Mouse (Mus musculus) hindbrain, embryonic 11.5 days (tissue): ENCODE results near the gene Usp50. TPM values are rescaled to one million over a fixed set of nuclear protein-coding genes. Genes with fewer than 3 reads are reported as not detected.

ENCODE experiments used
- ATAC-seq: fragments of 200-750 bp; cut with Nextera tagmentation; 2 replicates; pipeline ENCODE4 v1.8.0; 2017; ENCODE audit warnings: mild to moderate bottlenecking, moderate TSS enrichment, moderate library complexity; ENCODE audit not compliant: low FRiP score
- DNase-seq: peaks from one replicate; pipeline ENCODE4 v3.0.0-alpha.2; 2015; ENCODE audit warnings: low spot score
- H3K27ac ChIP-seq: fragments of 300-500 bp; sonication (generic); 2 replicates; pipeline ENCODE4 v1.5.1; 2014; ENCODE audit warnings: mild to moderate bottlenecking, low read depth, low read length
- H3K27me3 ChIP-seq: fragments of 300-500 bp; sonication (generic); 2 replicates; pipeline ENCODE4 v1.6.1; 2014; ENCODE audit warnings: mild to moderate bottlenecking, low read length, moderate library complexity, mixed read lengths; ENCODE audit not compliant: control insufficient read depth, insufficient read depth
- H3K36me3 ChIP-seq: fragments of 300-500 bp; sonication (generic); 2 replicates; pipeline ENCODE4 v1.6.1; 2014; ENCODE audit warnings: mild to moderate bottlenecking, low read length, moderate library complexity, mixed read lengths; ENCODE audit not compliant: control insufficient read depth, insufficient read depth
- H3K4me1 ChIP-seq: fragments of 300-500 bp; sonication (generic); replicated peaks from 2 replicates; pipeline ENCODE4 v1.6.1; 2014; ENCODE audit warnings: low read length, mixed read lengths; ENCODE audit not compliant: control insufficient read depth, insufficient read depth
- H3K4me2 ChIP-seq: fragments of 300-500 bp; sonication (generic); replicated peaks from 2 replicates; pipeline ENCODE4 v1.6.1; 2014; ENCODE audit warnings: mild to moderate bottlenecking, low read depth, low read length
- H3K4me3 ChIP-seq: fragments of 300-500 bp; sonication (generic); 2 replicates; pipeline ENCODE4 v1.5.1; 2014; ENCODE audit warnings: low read depth, low read length
- H3K9ac ChIP-seq: fragments of 300-500 bp; sonication (generic); 2 replicates; pipeline ENCODE4 v1.6.1; 2014; ENCODE audit warnings: low read depth, low read length
- H3K9me3 ChIP-seq: fragments of 300-500 bp; sonication (generic); 2 replicates; pipeline ENCODE4 v1.6.1; 2016; ENCODE audit warnings: low read length; ENCODE audit not compliant: control insufficient read depth
- WGBS: fragments of 180-500 bp; shearing (Covaris S2); extraction: QIAGEN DNeasy Blood & Tissue Kit; methylation state at CpG from one replicate; pipeline ENCODE4 v1.1.7; 2014; 5-methylcytosine and 5-hydroxymethylcytosine counted together
- polyA plus RNA-seq: library from polyadenylated mRNA; unstranded; fragments of >200 nt; fragmentation: Nextera tagmentation; extraction: Ambion mirVana; gene quantifications from 2 replicates; pipeline ENCODE4 v1.2.1, GENCODE M21; 2014

Usp50 gene
- polyA plus RNA-seq, 1 experiment from 2014 or later, result 2.6 TPM

DNA sequence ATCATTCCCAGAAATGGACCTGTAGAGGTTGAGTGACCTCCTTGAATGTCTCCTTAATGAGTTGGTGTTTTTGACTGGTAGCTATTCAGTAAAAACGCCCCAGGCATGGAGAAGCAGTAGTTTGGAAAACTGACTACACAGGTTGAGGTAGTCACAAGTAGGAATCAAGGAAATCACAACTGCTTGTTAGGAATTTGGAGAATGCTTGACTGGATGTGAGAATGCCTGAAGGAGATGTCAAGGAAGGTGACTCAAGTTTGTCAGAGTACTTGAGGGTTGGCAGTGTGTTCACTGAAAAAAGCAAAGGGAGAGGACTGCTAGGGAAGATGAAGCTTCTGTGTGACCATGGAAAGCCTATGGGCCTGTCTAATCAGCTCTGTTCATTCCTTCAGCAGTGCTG is 105.9 kb downstream of the Usp50 start:
- ATAC-seq (no peak), DNase-seq (no peak)
- no peaks in the 10 kb centered on the region; the same call in 1 of the 2 replicates for H3K4me1 ChIP-seq
- no peak overlapping the region for H3K27ac ChIP-seq
- H3K9me3 ChIP-seq, result no peaks in the 10 kb centered on the region
- H3K4me2 ChIP-seq, result no peak overlapping the region
- H3K4me3 ChIP-seq, result no peak overlapping the region
- no peak overlapping the region for H3K9ac ChIP-seq
- 97% methylated on average over 1 of the region's 1 CpGs for WGBS
- H3K27me3 ChIP-seq, result no peaks in the 10 kb centered on the region
- no peaks in the 10 kb centered on the region for H3K36me3 ChIP-seq

DNA sequence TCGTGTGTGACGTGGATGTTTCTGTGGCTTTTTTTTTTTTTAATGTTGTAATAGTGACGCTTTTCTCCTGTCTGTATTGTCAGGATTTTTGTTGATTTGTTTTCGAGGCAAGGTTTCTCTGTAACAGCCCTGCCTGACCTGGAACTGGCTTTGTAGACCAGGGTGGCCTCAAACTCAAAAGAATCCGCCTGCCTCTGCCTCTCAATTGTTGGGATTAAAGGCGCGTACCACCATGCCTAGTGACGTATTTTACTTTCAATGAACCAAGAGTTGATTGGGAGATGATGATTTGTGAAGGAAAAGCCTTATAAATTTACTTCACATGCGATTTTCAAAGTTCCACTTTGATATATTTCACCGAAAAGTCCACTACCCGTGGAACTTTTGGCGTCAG is 107.2 kb downstream of the Usp50 start, which contains the start of gene Gabpb1:
Gabpb1 (minus strand) TSS at position 216 of the 394 bp plus-strand sequence.
- Histone ChIP-seq H3K4me2 (peak within 1 kb of the TSS; percentile 72), H3K27me3 (no peaks in the 10 kb centered on the region), H3K9me3 (no peaks in the 10 kb centered on the region), H3K4me1 (no peaks in the 10 kb centered on the region; the same call in 1 of the 2 replicates), H3K36me3 (no peaks in the 10 kb centered on the region), H3K9ac (peak within 1 kb of the TSS; percentile 93), H3K27ac (peak within 1 kb of the TSS; percentile 96), H3K4me3 (peak within 1 kb of the TSS; percentile 97)
- whole genome bisulfite sequencing, result 25% methylated on average over 12 of the region's 12 CpGs
- ATAC-seq (no peak), DNase-seq (no peak)

DNA sequence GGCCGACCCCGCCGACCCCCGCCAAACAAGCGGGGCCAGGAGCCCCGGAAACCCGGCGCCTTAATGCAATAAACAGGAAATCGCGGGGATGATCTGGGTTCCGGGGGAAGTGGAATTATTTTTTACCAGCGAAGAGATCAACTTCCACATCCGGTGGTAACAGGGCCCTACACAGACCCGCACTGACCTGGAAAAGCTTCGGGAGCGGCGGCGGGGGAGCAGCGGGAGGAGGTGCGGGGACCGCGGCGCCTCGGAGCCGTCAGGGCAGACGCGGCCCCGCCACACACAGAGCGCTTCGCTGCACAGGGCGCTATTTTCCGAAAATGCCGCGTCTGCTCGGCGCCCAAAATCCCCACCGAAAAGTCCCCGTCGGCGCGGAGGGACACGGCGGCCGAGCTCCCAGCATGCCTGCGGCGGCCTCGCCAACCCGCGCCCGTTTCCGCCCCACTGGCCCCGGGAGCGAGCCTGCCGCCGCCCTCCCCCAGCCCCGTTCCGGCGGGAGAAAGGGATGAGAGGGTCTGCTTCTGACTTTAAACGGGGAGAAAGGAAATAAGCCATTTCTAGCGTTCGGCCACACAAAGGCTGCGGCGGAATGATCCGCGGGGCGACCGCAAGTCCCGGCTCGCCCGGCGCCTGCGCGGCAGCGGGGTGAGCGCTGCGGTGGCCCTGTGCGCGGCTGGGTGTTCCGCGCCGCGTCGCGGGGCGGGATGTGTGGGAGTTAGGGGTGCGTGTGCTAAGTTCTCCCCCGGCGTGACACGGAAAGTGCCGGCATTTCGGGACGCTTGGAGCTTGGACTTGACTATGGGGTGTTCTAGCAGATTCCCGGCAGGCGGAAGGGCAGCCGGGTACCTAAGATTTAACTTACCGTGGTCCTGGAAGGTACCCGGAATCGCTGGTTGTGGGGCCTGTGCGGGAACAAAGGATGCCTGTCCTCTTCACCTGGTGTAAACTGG is 107.8 kb downstream of the Usp50 start:
- H3K4me1 ChIP-seq, result no peaks in the 10 kb centered on the region; the same call in 1 of the 2 replicates
- no peaks in the 10 kb centered on the region for H3K27me3 ChIP-seq
- under 1% methylated on average over 89 of the region's 99 CpGs for WGBS
- H3K9me3 ChIP-seq, result no peaks in the 10 kb centered on the region
- DNase-seq (peak; percentile 91), ATAC-seq (peak; percentile 94)
- no peaks in the 10 kb centered on the region for H3K36me3 ChIP-seq
- peak overlapping the region; percentile 93 for H3K9ac ChIP-seq
- H3K27ac ChIP-seq, result peak overlapping the region; percentile 96
- H3K4me2 ChIP-seq, result peak overlapping the region; percentile 72
- peak overlapping the region; percentile 97 for H3K4me3 ChIP-seq

DNA sequence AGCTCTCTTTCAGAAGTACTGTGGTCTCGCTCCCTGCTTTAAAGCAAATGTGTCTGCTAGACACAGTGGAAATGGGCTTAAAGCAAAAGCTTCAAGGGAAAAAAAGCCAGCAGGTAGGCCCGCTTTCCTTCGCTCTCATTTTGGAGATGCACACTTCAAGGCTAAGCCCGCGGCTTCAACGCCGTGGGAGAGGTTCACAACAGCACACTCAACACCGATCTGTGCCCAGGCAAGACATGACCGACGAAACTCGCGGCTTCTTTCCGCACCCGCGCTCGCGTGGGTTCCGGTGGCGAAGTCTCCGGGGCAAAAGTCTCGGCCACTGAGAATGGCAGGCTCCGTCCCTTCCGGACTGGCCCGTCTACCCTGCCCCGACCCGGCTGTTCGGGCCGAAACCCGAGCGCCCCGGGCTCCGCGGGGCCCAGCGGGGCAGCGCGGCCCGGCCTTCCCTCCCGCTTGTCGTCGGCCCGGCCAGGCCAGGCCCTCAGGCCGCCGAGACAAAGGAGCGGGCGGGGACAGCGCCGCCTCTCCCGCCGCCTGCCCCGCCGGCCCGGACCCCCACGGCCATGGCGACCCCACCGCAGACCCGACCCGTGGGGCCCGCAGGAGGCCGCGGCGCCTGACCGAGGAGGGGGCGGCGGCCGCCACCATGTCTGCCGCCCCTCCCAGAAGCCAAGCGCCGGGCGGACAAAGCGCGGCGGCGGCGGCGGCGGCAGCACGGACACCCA is 108.7 kb downstream of the Usp50 start:
- peak overlapping the region; percentile 96 for H3K27ac ChIP-seq
- H3K27me3 ChIP-seq, result no peaks in the 10 kb centered on the region
- no peaks in the 10 kb centered on the region for H3K36me3 ChIP-seq
- ATAC-seq, result peak; percentile 76
- H3K9ac ChIP-seq, result peak overlapping the region; percentile 93
- WGBS, result under 1% methylated on average over 50 of the region's 77 CpGs
- peak overlapping the region; percentile 97 for H3K4me3 ChIP-seq
- peak overlapping the region; percentile 61 for H3K4me2 ChIP-seq
- DNase-seq, result peak; percentile 71
- no peaks in the 10 kb centered on the region for H3K9me3 ChIP-seq
- no peaks in the 10 kb centered on the region; the same call in 1 of the 2 replicates for H3K4me1 ChIP-seq

DNA sequence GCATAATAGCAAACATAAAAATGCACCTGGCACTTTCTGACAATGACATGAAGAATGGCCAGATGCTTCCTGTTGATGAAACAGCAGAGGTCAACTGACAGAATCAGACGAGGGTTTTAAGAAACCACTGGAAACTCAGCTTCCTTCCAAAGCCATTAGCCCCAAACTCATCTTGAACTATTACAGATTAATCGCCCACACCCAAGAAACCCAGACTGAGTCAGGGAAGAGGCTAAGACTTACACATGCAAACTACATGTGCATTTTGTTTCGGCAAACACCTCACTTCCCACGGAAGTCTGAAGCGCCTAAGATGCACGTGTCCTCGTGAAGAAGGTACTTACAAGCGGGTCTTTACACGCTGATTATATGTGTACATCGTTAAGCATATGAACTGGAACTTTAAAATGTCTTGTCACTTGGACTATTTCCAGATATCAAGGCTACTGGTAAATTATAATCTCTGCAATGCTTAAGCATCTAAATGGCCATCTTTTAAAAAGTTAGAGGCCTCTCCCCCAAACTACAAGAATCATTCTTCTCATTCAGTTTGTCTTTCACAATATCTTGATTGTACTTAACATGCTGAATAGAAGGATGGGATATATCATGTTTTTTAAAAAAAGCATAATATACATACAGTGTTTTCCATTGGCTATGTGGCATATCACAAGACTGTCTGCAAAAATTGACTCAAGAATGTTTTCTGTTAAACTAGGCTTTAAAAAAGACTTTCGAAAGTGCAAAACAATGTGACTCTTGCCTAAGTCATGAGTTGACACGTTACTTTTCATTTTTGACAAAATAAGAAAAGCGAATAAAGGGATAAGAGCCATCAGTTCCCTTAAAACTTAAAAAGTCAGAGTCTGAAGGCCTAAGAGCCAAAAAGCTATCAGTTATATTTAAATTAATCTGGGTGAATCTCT is 109.7 kb downstream of the Usp50 start:
- Histone ChIP-seq H3K27me3 (no peaks in the 10 kb centered on the region), H3K27ac (no peak overlapping the region), H3K4me2 (peak overlapping the region; percentile 61), H3K9ac (peak overlapping the region; percentile 93), H3K9me3 (no peaks in the 10 kb centered on the region), H3K4me3 (peak overlapping the region; percentile 97), H3K4me1 (no peaks in the 10 kb centered on the region; the same call in 1 of the 2 replicates), H3K36me3 (no peaks in the 10 kb centered on the region)
- no peak for DNase-seq
- ATAC-seq, result no peak
- WGBS, result 71% methylated on average over 13 of the region's 13 CpGs

DNA sequence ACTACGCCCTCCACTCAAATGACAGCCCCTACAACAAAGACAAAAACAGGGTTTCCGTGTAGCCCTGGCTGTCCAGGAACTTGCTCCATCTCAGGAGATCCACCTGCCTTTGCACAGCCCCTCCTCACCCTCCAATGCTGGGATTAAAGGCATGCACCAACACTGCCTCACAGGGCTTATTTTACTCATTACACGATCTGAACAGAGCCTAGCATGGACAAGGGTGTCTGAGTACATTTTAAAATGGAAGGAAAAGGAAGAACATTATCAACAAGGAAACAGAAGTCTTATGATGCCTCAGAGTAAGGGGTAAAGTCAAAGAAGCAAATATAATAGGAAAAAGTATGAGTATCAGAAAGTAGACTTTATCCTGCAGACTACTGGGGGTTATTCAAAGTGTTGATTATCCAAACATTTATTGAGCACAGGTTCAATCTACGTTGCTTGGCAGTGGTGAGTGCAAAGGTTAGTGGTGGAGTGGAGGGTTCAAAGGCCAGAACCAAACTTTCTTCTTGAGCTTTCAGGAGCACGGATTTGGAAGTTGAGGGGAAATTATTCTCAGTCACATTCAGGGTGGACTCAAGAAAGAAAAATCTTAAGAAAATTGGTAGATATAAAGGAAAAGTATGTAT is 114.5 kb downstream of the Usp50 start:
- H3K9ac ChIP-seq, result no peak overlapping the region
- H3K27me3 ChIP-seq, result no peaks in the 10 kb centered on the region
- no peak for ATAC-seq
- H3K4me1 ChIP-seq, result no peaks in the 10 kb centered on the region; the same call in 1 of the 2 replicates
- no peak overlapping the region for H3K4me3 ChIP-seq
- H3K36me3 ChIP-seq, result no peaks in the 10 kb centered on the region
- H3K9me3 ChIP-seq, result no peaks in the 10 kb centered on the region
- no peak overlapping the region for H3K27ac ChIP-seq
- no peak overlapping the region for H3K4me2 ChIP-seq
- WGBS, result 92% methylated on average over 5 of the region's 5 CpGs
- no peak for DNase-seq

DNA sequence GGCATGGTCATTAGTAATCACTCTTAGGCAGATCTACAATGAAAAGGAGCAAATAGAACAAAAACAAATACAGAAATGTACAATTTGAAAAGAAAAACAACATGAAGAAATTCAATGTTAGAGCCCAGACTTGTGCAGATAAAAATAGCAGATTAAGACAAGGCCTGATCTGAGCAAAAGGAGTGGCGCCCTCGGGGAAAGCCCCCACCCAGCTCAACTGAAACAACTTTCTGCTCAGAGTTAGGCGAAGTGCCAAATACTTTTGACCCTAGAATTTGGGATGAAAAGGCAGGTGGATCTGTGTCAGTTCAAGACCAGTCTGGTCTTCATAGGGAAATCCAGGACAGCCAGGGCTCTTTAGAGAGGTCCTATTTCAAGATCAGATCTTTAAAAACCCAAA is 117.3 kb downstream of the Usp50 start:
- ATAC-seq (no peak), DNase-seq (no peak)
- no peak overlapping the region for H3K27ac ChIP-seq
- H3K4me2 ChIP-seq, result no peak overlapping the region
- no peaks in the 10 kb centered on the region for H3K27me3 ChIP-seq
- H3K4me3 ChIP-seq, result no peak overlapping the region
- WGBS, result 94% methylated on average over 3 of the region's 3 CpGs
- no peaks in the 10 kb centered on the region for H3K4me1 ChIP-seq
- no peaks in the 10 kb centered on the region for H3K9me3 ChIP-seq
- H3K9ac ChIP-seq, result no peak overlapping the region
- H3K36me3 ChIP-seq, result no peaks in the 10 kb centered on the region

DNA sequence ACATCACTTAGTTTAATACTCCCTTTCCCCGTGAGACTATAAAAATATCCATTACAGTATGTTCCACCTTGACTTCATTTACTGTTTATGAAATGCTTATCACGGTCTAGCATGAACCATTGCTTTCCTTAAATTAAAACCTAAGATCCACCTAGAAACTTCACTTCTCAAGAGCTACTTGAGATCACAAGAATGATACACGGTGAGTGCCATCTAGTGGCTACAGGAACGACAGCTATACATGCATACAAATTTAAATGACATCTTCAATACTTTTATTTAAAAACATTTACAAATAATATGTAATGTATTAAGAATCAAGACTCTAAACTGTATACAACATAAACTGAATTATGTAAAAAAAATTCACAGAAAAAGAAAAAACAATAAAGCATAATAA is 119.8 kb downstream of the Usp50 start:
- no peak for ATAC-seq
- Histone ChIP-seq H3K9me3 (no peaks in the 10 kb centered on the region), H3K4me1 (no peaks in the 10 kb centered on the region), H3K27ac (no peak overlapping the region), H3K4me3 (no peak overlapping the region), H3K9ac (no peak overlapping the region), H3K27me3 (no peaks in the 10 kb centered on the region), H3K36me3 (no peaks in the 10 kb centered on the region), H3K4me2 (no peak overlapping the region)
- peak; percentile 25 for DNase-seq
- WGBS, result 72% methylated on average over 4 of the region's 4 CpGs
